Mouse (Mus musculus) spleen, adult 2 months (tissue): Measurements from ENCODE around the gene Clnk.

Experiments used
- CTCF ChIP-seq: fragments of 200-500 bp; IDR thresholded peaks from 2 replicates; pipeline ENCODE4 v1.5.1; 2011; ENCODE audit warnings: mild to moderate bottlenecking, inconsistent platforms; ENCODE audit not compliant: insufficient read depth, insufficient read length, insufficient replicate concordance; ENCODE audit errors: extremely low read depth
- POLR2A ChIP-seq: fragments of 200-500 bp; IDR thresholded peaks from 2 replicates; pipeline ENCODE4 v1.6.1; 2011; ENCODE audit warnings: low read depth, low read length, inconsistent platforms

DNA sequence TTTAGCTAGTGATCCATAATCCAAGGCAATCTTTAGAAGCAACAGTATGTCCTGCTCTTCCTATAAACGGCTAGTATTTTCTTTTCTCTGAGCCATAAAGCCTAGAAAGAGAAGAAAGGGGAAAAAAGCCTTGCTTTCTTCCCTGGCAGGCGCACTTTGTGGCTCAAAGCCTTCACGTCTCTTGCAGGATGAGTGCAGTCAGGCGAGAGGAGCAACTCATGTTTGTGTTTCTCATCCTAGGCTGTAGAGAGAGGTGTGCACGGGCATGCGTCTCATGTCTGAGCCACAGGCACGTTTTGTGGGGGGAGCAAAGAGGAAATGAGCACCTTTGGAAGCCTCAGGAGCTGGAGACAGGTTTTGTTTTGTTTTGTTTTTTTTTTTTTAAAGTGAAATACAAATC is 64.2 kb downstream of the Clnk start:
- TF ChIP-seq POLR2A = no peak
- TF ChIP-seq CTCF = no peak
